Mouse (Mus musculus): ENCODE results near the gene Fhl3. TPM values are rescaled to one million over a fixed set of nuclear protein-coding genes. Genes with fewer than 3 reads are reported as not detected.

Fhl3 gene
- polyA plus RNA-seq, 1 experiment from 2014 or later: 1.9 TPM

DNA sequence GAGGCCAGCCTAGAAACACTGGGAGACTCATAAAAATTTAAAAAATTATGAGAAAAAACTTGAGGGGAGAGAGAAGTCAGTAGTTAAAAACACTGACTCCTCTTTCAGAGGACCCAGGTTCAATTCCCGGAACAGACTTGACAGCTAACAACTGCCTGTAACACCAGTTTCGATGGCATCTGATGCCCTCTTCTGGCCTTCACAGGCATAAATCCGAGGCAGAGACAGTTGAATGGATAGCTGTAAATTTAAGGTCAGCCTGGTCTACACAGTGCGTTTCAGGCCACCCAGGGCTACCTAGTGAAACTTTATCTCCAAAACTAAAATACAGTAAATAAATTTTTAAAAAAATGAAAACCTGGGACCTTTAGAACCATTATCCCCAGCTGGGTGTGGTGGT, 15.5 kb upstream of the Fhl3 start:
- WGBS (ENCODE audit: insufficient replicate concordance): 66% methylated on average over 4 of the region's 4 CpGs
- no peaks in the 10 kb centered on the region for H3K27me3 ChIP-seq
- H3K4me1 ChIP-seq (replicated peaks): no peaks in the 10 kb centered on the region
- H3K9ac ChIP-seq: no peak overlapping the region
- no peak for ATAC-seq (ENCODE audit: insufficient read depth)
- no peak overlapping the region for H3K4me3 ChIP-seq (replicated peaks)
- H3K36me3 ChIP-seq (replicated peaks): peaks cover 56% of the 10 kb centered on the region
- no peak overlapping the region for H3K4me2 ChIP-seq
- no peak overlapping the region for H3K27ac ChIP-seq (replicated peaks)
- H3K9me3 ChIP-seq (replicated peaks): no peaks in the 10 kb centered on the region

DNA sequence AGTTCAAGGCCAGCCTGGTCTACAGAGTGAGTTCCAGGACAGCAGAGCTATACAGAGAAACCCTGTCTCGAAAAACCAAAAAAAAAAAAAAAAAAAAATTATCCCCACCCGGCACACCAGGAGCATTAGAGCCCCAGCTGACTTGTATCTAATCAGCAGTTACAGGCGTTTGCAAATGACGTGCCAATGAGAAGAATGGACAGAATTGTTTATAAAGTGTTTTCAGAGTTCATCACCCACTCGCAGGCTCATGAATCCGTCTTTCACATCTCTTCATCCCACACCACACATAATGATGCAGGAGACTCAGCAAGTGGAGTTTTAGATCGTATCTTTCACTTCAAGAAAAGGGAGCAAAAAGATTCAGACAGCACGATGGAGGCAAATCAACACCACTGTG, 15.0 kb upstream of the Fhl3 start:
- H3K4me1 ChIP-seq (replicated peaks): no peaks in the 10 kb centered on the region; the same call in 1 of the 2 replicates
- no peaks in the 10 kb centered on the region for H3K9me3 ChIP-seq (replicated peaks)
- no peak overlapping the region for H3K4me3 ChIP-seq (replicated peaks)
- no peak overlapping the region for H3K27ac ChIP-seq (replicated peaks)
- H3K27me3 ChIP-seq: no peaks in the 10 kb centered on the region
- WGBS (ENCODE audit: insufficient replicate concordance): 57% methylated on average over 8 of the region's 8 CpGs
- H3K36me3 ChIP-seq (replicated peaks): peaks cover 51% of the 10 kb centered on the region
- no peak for ATAC-seq (ENCODE audit: insufficient read depth)
- no peak overlapping the region for H3K4me2 ChIP-seq
- H3K9ac ChIP-seq: no peak overlapping the region

DNA sequence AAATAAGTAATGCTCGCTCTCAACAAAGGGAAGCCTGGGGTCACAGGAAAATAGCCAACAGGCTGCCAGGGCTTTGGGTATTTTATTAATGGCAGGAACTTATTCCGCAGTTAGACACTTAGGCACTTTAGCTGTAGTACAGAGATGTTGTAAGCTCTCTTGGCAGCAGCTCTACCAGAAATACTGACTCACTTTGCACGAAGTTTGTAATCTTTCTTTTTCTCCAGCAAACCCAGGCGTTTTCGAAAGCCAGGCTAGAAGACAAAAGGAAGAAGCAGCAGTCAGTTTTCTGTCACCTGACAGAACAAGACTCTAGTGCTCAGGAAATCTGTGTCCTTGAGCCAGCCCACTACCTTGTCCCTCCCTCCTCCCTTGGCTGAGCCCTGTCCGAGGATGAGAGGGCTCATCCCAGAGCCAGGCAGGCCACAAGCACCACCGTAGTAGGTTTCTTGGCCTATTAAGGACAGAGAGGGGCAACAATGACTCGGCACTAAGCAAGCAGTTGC, 14.6 kb upstream of the Fhl3 start:
- no peaks in the 10 kb centered on the region for H3K9me3 ChIP-seq (replicated peaks)
- H3K4me1 ChIP-seq (replicated peaks): peaks cover 5% of the 10 kb centered on the region; the same call in 1 of the 2 replicates
- H3K27ac ChIP-seq (replicated peaks): no peak overlapping the region
- H3K4me2 ChIP-seq: no peak overlapping the region
- H3K27me3 ChIP-seq: no peaks in the 10 kb centered on the region
- WGBS (ENCODE audit: insufficient replicate concordance): 75% methylated on average over 8 of the region's 8 CpGs
- H3K9ac ChIP-seq: no peak overlapping the region
- no peak for ATAC-seq (ENCODE audit: insufficient read depth)
- H3K4me3 ChIP-seq (replicated peaks): no peak overlapping the region
- peaks cover 46% of the 10 kb centered on the region for H3K36me3 ChIP-seq (replicated peaks)

DNA sequence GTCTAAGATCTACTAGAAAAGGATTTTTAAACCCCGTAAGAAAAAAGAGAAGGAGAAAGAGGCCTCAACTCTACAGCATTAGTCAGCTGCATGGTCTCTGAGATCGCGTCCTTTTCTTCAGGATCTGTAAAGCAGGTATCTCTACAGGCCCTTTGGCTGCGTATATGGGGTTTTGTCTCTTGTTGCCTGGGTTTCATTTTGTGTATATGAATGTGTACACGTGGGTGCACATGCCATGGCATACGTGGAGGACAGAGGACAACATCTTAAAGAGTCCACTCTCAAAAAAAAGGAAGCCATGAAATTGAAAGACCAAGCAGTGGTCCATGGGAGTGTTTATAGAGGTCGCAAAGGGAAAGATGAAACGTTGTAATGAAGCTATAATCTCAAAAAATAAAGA, 9.0 kb upstream of the Fhl3 start:
- ATAC-seq (ENCODE audit: insufficient read depth): no peak
- 57% methylated on average over 8 of the region's 8 CpGs for WGBS (ENCODE audit: insufficient replicate concordance)
- no peaks in the 10 kb centered on the region for H3K9me3 ChIP-seq (replicated peaks)
- H3K36me3 ChIP-seq (replicated peaks): no peaks in the 10 kb centered on the region
- H3K27me3 ChIP-seq: peaks cover 11% of the 10 kb centered on the region
- peaks cover 43% of the 10 kb centered on the region for H3K4me1 ChIP-seq (replicated peaks)
- H3K4me3 ChIP-seq (replicated peaks): no peak overlapping the region
- no peak overlapping the region for H3K27ac ChIP-seq (replicated peaks)
- H3K9ac ChIP-seq: no peak overlapping the region
- peak overlapping the region; percentile 7; the same call in 1 of the 2 replicates for H3K4me2 ChIP-seq

DNA sequence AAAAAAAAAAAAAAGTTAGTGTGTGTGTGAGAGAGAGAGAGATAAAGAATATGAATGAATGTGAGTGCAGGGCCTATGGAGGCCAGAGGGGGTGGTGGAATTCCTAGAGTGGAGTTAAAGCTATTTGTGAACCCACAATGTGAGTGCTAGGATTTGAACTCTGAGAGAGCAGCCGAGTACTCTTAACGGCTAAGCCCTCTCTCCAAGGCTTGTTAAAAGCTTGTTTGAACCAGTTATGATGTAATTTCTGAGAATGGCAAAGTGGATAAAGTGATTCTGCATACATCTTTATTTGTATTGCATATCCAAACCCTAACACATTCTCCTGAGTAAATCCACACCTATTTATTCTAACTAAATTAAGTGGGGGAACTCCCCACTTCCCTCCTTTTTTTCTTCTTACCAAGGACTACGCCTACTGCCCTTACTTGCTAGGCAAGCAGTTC, 8.1 kb upstream of the Fhl3 start:
- H3K4me1 ChIP-seq (replicated peaks): peaks cover 43% of the 10 kb centered on the region
- no peaks in the 10 kb centered on the region for H3K36me3 ChIP-seq (replicated peaks)
- H3K4me3 ChIP-seq (replicated peaks): peak overlapping the region; percentile 72
- 44% methylated on average over 3 of the region's 3 CpGs for WGBS (ENCODE audit: insufficient replicate concordance)
- peak overlapping the region; percentile 79 for H3K9ac ChIP-seq
- H3K4me2 ChIP-seq: peak overlapping the region; percentile 78
- no peak for ATAC-seq (ENCODE audit: insufficient read depth)
- peak overlapping the region; percentile 51; the same call in 1 of the 2 replicates for H3K27ac ChIP-seq (replicated peaks)
- peaks cover 11% of the 10 kb centered on the region for H3K27me3 ChIP-seq
- H3K9me3 ChIP-seq (replicated peaks): no peaks in the 10 kb centered on the region

DNA sequence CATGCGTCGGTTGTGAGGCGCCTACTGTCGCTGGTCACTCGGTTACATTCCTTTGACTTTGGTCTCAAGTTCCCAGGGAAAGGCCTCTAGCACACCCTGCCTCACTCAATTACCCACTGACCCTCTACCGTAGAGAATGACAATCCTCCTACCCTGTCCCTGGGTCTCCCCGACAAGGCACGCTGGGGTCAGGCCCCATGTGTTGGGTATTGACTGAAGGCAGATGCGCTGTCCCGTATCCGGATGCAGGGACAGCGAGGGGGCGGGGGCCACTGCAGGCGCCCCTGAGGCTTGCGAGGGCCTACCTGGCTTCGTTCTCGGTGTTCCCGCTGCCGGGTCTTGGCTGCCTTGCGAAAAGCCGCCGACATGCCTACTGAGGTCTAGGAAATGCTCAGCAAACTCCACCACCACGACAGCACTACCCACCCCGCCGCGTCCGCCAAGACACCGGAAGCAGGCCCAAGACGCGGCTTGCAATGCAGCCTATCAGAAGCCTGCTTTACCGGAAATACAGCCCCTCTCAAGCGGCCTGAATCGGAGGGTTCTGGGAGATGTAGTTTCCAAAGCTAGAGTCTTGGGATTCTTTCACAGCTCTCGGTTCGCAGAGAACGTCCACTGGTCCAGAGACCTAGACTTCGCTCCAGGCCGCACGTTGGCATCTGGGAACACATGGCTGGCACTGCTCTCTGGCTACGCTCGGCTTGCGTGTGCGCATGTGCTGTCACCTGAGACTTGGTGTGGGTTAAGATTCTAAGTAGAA, 7.2 kb upstream of the Fhl3 start, which contains the start of gene Utp11:
Gene Utp11, minus strand, starts transcription at position 466 of the 760 bp plus-strand sequence.
- H3K4me1 ChIP-seq (replicated peaks): peaks cover 43% of the 10 kb centered on the region
- no peaks in the 10 kb centered on the region for H3K36me3 ChIP-seq (replicated peaks)
- peak within 1 kb of the TSS; percentile 79 for H3K9ac ChIP-seq
- H3K4me3 ChIP-seq (replicated peaks): peak within 1 kb of the TSS; percentile 72
- H3K9me3 ChIP-seq (replicated peaks): no peaks in the 10 kb centered on the region
- peak; percentile 96 for ATAC-seq (ENCODE audit: insufficient read depth)
- H3K27me3 ChIP-seq: peaks cover 11% of the 10 kb centered on the region
- H3K27ac ChIP-seq (replicated peaks): peak within 1 kb of the TSS; percentile 51; the same call in 1 of the 2 replicates
- under 1% methylated on average over 43 of the region's 43 CpGs for WGBS (ENCODE audit: insufficient replicate concordance)
- peak within 1 kb of the TSS; percentile 78 for H3K4me2 ChIP-seq

DNA sequence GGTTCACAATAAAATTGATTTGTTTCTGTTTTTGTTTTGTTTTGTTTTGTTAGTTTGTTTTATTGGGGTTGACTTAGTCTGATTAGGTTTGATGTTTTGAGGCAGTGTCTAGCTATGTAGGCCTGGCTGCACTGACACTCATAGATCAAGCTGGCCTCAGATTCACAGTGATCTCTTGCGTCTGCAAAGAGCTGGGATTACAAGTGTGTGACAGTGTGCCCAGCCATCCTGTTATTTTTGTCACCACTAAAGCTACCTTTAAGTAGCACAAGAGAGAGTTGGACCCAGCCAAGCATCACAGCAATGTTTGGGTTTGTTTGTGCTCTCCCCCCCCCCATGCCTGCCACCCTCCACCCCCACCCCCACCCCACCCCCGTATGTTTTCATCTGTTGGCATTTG, 5.9 kb upstream of the Fhl3 start:
- H3K27ac ChIP-seq (replicated peaks): no peak overlapping the region
- H3K4me2 ChIP-seq: no peak overlapping the region
- H3K4me1 ChIP-seq (replicated peaks): peaks cover 45% of the 10 kb centered on the region
- 77% methylated on average over 2 of the region's 2 CpGs for WGBS (ENCODE audit: insufficient replicate concordance)
- no peaks in the 10 kb centered on the region for H3K36me3 ChIP-seq (replicated peaks)
- H3K9ac ChIP-seq: no peak overlapping the region
- no peak overlapping the region for H3K4me3 ChIP-seq (replicated peaks)
- H3K27me3 ChIP-seq: peaks cover 11% of the 10 kb centered on the region
- H3K9me3 ChIP-seq (replicated peaks): no peaks in the 10 kb centered on the region
- ATAC-seq (ENCODE audit: insufficient read depth): no peak

DNA sequence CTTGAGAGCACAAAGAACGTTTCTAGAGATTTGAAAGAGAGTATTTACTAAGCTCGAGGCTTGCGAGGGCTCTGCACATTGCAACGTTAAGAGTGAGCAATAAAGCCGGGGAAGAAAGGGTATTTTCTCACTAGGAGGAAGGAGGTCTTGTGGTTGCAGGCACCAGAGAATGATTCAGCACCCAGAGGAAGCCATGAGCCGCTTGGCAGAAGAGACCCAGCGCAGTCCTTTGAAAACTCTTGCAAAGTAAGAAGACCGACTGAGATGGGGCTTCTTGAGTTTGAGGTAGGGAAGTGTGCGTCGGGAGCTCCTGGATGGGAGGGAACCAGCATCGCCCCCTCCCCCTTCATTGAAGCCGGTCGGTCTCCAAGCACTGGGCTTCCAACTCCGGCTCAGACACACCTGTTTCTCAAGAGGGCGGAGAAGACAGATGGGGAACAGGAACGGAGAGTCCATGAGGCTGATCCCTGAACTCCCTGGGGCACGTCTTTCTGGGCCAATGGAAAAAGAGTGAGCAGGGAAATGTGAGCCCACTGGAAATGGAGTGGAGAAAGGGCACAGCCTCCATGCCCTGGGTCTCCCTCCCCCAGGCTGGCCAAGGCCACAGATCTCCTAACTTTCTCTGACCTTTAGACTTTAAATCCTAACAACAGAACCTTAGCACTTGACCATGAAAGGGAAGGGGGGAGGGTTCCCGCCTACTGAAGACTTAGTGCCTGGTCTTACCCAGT, 4.5 kb upstream of the Fhl3 start:
- no peaks in the 10 kb centered on the region for H3K9me3 ChIP-seq (replicated peaks)
- H3K4me1 ChIP-seq (replicated peaks): peaks cover 54% of the 10 kb centered on the region
- H3K27ac ChIP-seq (replicated peaks): peak overlapping the region; percentile 45; the same call in 1 of the 2 replicates
- 6% methylated on average over 18 of the region's 18 CpGs for WGBS (ENCODE audit: insufficient replicate concordance)
- ATAC-seq (ENCODE audit: insufficient read depth): no peak
- H3K9ac ChIP-seq: peak overlapping the region; percentile 37; the same call in 1 of the 2 replicates
- H3K27me3 ChIP-seq: peaks cover 23% of the 10 kb centered on the region
- H3K4me2 ChIP-seq: peak overlapping the region; percentile 51
- peak overlapping the region; percentile 24 for H3K4me3 ChIP-seq (replicated peaks)
- no peaks in the 10 kb centered on the region for H3K36me3 ChIP-seq (replicated peaks)

DNA sequence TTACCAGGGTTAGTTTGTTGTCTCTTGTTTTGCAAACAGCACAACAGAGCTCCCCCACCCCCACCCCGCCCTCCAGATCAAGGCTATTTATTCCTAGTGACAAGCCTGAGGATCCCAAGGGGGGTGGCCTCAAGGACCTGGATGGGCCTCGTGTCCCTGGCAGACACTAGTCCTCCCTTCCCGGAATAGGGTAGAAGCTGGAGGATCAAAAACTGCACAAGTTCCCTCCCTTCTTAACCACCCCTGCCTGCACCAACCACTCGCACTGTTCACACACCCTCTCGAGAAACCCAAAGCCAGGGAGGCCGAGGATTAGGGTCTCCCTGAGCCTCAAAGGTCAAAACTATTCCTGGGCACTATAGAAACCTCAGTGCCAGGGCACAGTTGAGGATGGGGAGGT, 710 bp upstream of the Fhl3 start:
- 0 out of 2 replicates have a peak overlapping the region, but pooled peaks have one; percentile 66 for H3K9ac ChIP-seq
- no peaks in the 10 kb centered on the region for H3K9me3 ChIP-seq (replicated peaks)
- H3K27ac ChIP-seq (replicated peaks): peak overlapping the region; percentile 55
- H3K4me3 ChIP-seq (replicated peaks): peak overlapping the region; percentile 69
- 29% methylated on average over 6 of the region's 6 CpGs for WGBS (ENCODE audit: insufficient replicate concordance)
- H3K4me2 ChIP-seq: peak overlapping the region; percentile 96
- H3K4me1 ChIP-seq (replicated peaks): peaks cover 58% of the 10 kb centered on the region
- no peak for ATAC-seq (ENCODE audit: insufficient read depth)
- H3K36me3 ChIP-seq (replicated peaks): no peaks in the 10 kb centered on the region
- peaks cover 38% of the 10 kb centered on the region for H3K27me3 ChIP-seq

DNA sequence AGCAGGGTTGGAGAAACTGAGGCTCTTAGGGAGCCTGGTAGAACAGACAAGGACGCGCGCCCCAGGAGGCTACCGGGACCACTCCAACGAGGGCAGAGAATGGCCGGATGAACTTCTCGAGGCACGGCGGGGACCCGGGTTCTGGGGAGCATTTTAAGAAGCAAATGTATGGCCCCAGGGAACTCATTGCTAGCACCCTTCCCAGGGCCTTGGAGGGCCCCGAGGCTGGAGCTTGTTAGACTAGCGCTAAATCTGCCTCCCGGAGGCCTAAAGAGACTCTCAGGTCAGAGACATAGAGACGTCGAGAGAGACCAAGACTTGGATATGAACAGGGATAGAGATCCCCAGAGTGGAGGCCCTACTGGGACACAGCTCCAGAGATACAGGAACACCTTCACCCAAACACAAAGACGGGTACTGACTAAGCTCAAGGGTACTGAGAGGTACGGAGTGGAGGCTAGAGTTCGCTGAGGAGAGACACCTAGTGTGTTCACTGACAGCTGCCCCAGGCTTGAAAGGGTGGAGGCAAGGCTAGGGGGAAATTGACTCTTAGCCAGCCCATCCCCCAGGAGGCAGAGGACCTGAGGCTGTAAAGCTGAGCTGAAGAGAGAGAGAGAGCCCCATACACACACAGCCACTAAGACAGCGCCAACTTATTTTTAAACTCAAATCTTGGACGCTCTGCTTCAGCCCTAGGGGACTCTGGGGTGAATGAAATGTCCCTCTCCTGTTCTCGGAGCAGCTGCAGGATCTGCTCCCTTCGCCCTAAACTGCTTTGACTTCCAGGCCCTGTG, 748 bp downstream of the Fhl3 start:
- Histone ChIP-seq H3K9ac (peak overlapping the region; percentile 66), H3K4me2 (peak overlapping the region; percentile 96), H3K27ac (replicated peaks) (peak overlapping the region; percentile 77), H3K27me3 (peaks cover 27% of the 10 kb centered on the region), H3K4me1 (replicated peaks) (peaks cover 61% of the 10 kb centered on the region), H3K4me3 (replicated peaks) (peak overlapping the region; percentile 69), H3K9me3 (replicated peaks) (no peaks in the 10 kb centered on the region), H3K36me3 (replicated peaks) (peaks cover 5% of the 10 kb centered on the region; the same call in 1 of the 2 replicates)
- 7% methylated on average over 22 of the region's 22 CpGs for WGBS (ENCODE audit: insufficient replicate concordance)
- ATAC-seq (ENCODE audit: insufficient read depth): peak; percentile 2; the same call in 1 of the 2 replicates
